Mouse (Mus musculus) liver, adult 2 months (tissue): ENCODE measurements at regions not wholly inside any gene's neighbourhood (a gene's known extent, or its start where the extent isn't known, plus 50 kb on each side); places are given as distances from the start of the nearest gene placed in this dataset.

Source experiments
- CTCF ChIP-seq: fragments of 200-500 bp; IDR thresholded peaks from 2 replicates; pipeline ENCODE4 v1.5.1; 2011; ENCODE audit warnings: low read depth, low read length, control low read depth
- POLR2A ChIP-seq: fragments of 200-500 bp; IDR thresholded peaks from 2 replicates; pipeline ENCODE4 v1.6.1; 2011; ENCODE audit warnings: low read length, control low read depth; ENCODE audit not compliant: insufficient read depth; ENCODE audit errors: extremely low read depth

GRCm38 (mm10) chr1:77840672-77841071 lies 325.8 kb upstream of the Epha4 start:
- TF ChIP-seq CTCF (no peak), POLR2A (no peak)
